ENCODE assay signal across 8 mouse cellular contexts in the genomic region with DNA sequence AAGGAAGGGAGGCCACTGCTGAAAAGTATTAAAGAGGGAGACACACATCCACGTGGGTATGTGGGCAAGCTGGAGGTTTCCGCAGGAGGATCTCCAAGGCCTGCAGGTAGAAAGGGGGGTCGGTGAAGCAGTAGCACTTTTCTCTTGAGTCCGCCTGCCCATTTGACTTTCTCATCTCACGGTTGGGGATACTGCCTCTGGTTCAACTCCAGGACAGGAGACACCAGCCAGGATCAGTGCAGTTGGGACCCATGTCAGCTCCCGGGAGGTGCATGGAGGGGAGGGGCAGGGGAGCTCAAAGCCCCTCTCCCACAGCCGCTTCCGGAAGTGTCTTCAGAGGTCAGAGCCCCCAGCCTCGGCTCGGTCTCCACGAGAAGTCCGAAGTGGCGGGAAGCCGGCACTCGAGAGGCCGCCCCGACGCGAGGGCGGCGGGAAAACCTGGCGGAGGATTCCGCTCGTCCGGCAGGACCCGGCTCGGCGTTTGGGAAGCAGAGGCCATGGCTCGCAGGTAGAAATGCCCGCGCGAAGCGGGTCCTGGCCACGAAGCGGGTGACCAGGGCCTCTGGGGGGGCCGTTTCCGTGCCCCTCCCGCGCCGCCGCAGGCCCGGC. TPM values are rescaled to one million over a fixed set of nuclear protein-coding genes. Genes with fewer than 3 reads are reported as not detected.
DNase-seq lines count a peak whose midpoint lies in the region; ATAC-seq and TF ChIP-seq lines count a peak whose summit lies in the region.

No protein-coding gene starts in this region.

- H3K27ac ChIP-seq in heart, postnatal 0 days (ENCODE audit: low read depth) = peak overlapping the region; percentile 98
- H3K27ac ChIP-seq in midbrain, embryonic 14.5 days (replicated peaks; ENCODE audit: low read depth, low read length) = peak overlapping the region; percentile 98
- H3K27ac ChIP-seq in stomach, embryonic 14.5 days (ENCODE audit: low read length) = peak overlapping the region; percentile 98

- TF ChIP-seq CTCF in heart, postnatal 0 days (IDR thresholded peaks at IDR 0.05; ENCODE audit: low read depth) = no peak

- DNase-seq in cerebellum, postnatal 14 days = peak; percentile 78 to 80
- DNase-seq in cerebellum, postnatal 25 days = no peak
- DNase-seq in CD8-positive naive resting alpha-beta T cell, adult 2 months (ENCODE audit: low read depth in 2 of 2, low spot score in 2 of 2) = peak; percentile 23 to 35
- DNase-seq in embryo, embryonic 11.5 days (ENCODE audit: low read depth, low spot score) = peak; percentile 57
- peak; percentile 43 for DNase-seq in heart, postnatal 0 days (ENCODE audit: low spot score)
- peak; percentile 49 to 52 for DNase-seq in left cerebral cortex, postnatal 25 days (ENCODE audit: low spot score in 2 of 2)
- DNase-seq in midbrain, embryonic 14.5 days = peak; percentile 84

- peaks cover 17% of the 10 kb centered on the region for H3K4me1 ChIP-seq in heart, postnatal 0 days (ENCODE audit: control insufficient read depth, insufficient read depth)
- peaks cover 14% of the 10 kb centered on the region for H3K4me1 ChIP-seq in midbrain, embryonic 14.5 days (ENCODE audit: control insufficient read depth, insufficient read depth, low read length)
- peaks cover 11% of the 10 kb centered on the region for H3K4me1 ChIP-seq in stomach, embryonic 14.5 days (ENCODE audit: control insufficient read depth, insufficient read depth, low read length)

- TF ChIP-seq EP300 in heart, postnatal 0 days (IDR thresholded peaks at IDR 0.05; ENCODE audit: low read depth) = no peak

- intact Hi-C loops in left cerebral cortex, postnatal 25 days (cut with DNase I) = loop anchor here (2.0 kb wide), 2 partner anchors 139 to 141 kb away; a partner anchor contains a TSS

- H3K4me3 ChIP-seq in heart, postnatal 0 days (ENCODE audit: low read depth, low read length) = peak overlapping the region; percentile 92
- H3K4me3 ChIP-seq in midbrain, embryonic 14.5 days (replicated peaks; ENCODE audit: low read depth, low read length) = peak overlapping the region; percentile 97
- H3K4me3 ChIP-seq in stomach, embryonic 14.5 days (ENCODE audit: low read depth, low read length) = peak overlapping the region; percentile 94

- peak overlapping the region; percentile 99 for H3K9ac ChIP-seq in heart, postnatal 0 days (replicated peaks; ENCODE audit: low read depth, low read length)
- peak overlapping the region; percentile 99 for H3K9ac ChIP-seq in midbrain, embryonic 14.5 days (replicated peaks; ENCODE audit: low read length)
- peak overlapping the region; percentile 99 for H3K9ac ChIP-seq in stomach, embryonic 14.5 days (replicated peaks; ENCODE audit: low read depth, low read length)

- H3K4me2 ChIP-seq in heart, postnatal 0 days (ENCODE audit: low read depth, low read length) = peak overlapping the region; percentile 65
- H3K4me2 ChIP-seq in midbrain, embryonic 14.5 days (ENCODE audit: low read length) = peak overlapping the region; percentile 75
- peak overlapping the region; percentile 65 for H3K4me2 ChIP-seq in stomach, embryonic 14.5 days (replicated peaks; ENCODE audit: low read depth, low read length)

- no peaks in the 10 kb centered on the region for H3K36me3 ChIP-seq in heart, postnatal 0 days (replicated peaks; ENCODE audit: control insufficient read depth, insufficient read depth, low read length)
- no peaks in the 10 kb centered on the region for H3K36me3 ChIP-seq in midbrain, embryonic 14.5 days (ENCODE audit: control insufficient read depth, insufficient read depth, low read length)
- H3K36me3 ChIP-seq in stomach, embryonic 14.5 days (ENCODE audit: control insufficient read depth, insufficient read depth, low read length) = no peaks in the 10 kb centered on the region

- ATAC-seq in heart, postnatal 0 days (ENCODE audit: insufficient read depth, low read depth) = peak; percentile 36
- peak; percentile 66 for ATAC-seq in midbrain, embryonic 14.5 days (ENCODE audit: low FRiP score, low TSS enrichment)
- ATAC-seq in stomach, embryonic 14.5 days (ENCODE audit: insufficient number of reproducible peaks, insufficient read depth, low FRiP score, low read depth) = peak; percentile 56

- no peaks in the 10 kb centered on the region for H3K27me3 ChIP-seq in heart, postnatal 0 days (ENCODE audit: control insufficient read depth, insufficient read depth, low read length)
- no peaks in the 10 kb centered on the region for H3K27me3 ChIP-seq in midbrain, embryonic 14.5 days (ENCODE audit: control insufficient read depth, insufficient read depth, low read length)
- H3K27me3 ChIP-seq in stomach, embryonic 14.5 days (ENCODE audit: control insufficient read depth, insufficient read depth, low read length) = no peaks in the 10 kb centered on the region

- under 1% methylated on average over 40 of the region's 42 CpGs for WGBS in heart, postnatal 0 days
- under 1% methylated on average over 42 of the region's 42 CpGs for WGBS in midbrain, embryonic 14.5 days
- under 1% methylated on average over 28 of the region's 42 CpGs for WGBS in stomach, embryonic 14.5 days

- no peaks in the 10 kb centered on the region for H3K9me3 ChIP-seq in heart, postnatal 0 days (replicated peaks; ENCODE audit: control insufficient read depth, low read length)
- no peaks in the 10 kb centered on the region for H3K9me3 ChIP-seq in midbrain, embryonic 14.5 days (ENCODE audit: control insufficient read depth, low read length)
- no peaks in the 10 kb centered on the region for H3K9me3 ChIP-seq in stomach, embryonic 14.5 days (ENCODE audit: control insufficient read depth, low read depth, low read length)

RNA-seq across cellular contexts. Expression of a gene that starts 0.4 kb away (rescaled TPM):
- 55.8 and 148 TPM in 2 replicates for total RNA-seq in heart, postnatal 0 days (2014; rRNA removed; ENCODE audit: low replicate concordance)
- 67.9 and 78.5 TPM in 2 replicates for polyA plus RNA-seq in heart, postnatal 0 days (2015; fragmentation: Nextera tagmentation; extraction: Ambion mirVana)
- total RNA-seq in left cerebral cortex, postnatal 25 days (2021) = 100 to 1,000 TPM; 106 to 122 TPM
- polyA plus RNA-seq in midbrain, embryonic 14.5 days (2014; fragmentation: Nextera tagmentation; extraction: Ambion mirVana) = 126 and 141 TPM in 2 replicates
- polyA plus RNA-seq in stomach, embryonic 14.5 days (2014; fragmentation: Nextera tagmentation; extraction: Ambion mirVana) = 134 and 141 TPM in 2 replicates

Comparison
In these comparisons a context has a peak if more than half of its experiments do, and no peak if none do; other contexts are left out.
1. DNase-seq: peak in cerebellum, postnatal 14 days (2 of 2), CD8-positive naive resting alpha-beta T cell, adult 2 months (2 of 2), embryo, embryonic 11.5 days (single experiment), heart, postnatal 0 days (single experiment), left cerebral cortex, postnatal 25 days (2 of 2) and midbrain, embryonic 14.5 days (single experiment); none in cerebellum, postnatal 25 days (0 of 2).
2. Peak in every context shown above with its lines, with median percentiles within 50 percentile points of each other: ATAC-seq, H3K27ac ChIP-seq, H3K4me2 ChIP-seq, H3K4me3 ChIP-seq and H3K9ac ChIP-seq.